Mouse (Mus musculus) forebrain, embryonic 11.5 days (tissue): ENCODE results near the gene Bicral. TPM values are rescaled to one million over a fixed set of nuclear protein-coding genes. Genes with fewer than 3 reads are reported as not detected.
A peak's percentile ranks its signal among the peaks of the same experiment; 100 is the strongest.

Source experiments
- ATAC-seq: fragments of 200-750 bp; cut with Nextera tagmentation; replicated peaks from 2 replicates; pipeline ENCODE4 v1.8.0; 2017; ENCODE audit warnings: moderate TSS enrichment; ENCODE audit not compliant: low FRiP score
- DNase-seq: peaks from one replicate; pipeline ENCODE4 v3.0.0-alpha.2; 2017; ENCODE audit warnings: low spot score
- H3K27ac ChIP-seq: fragments of 300-500 bp; sonication (generic); 2 replicates; pipeline ENCODE4 v1.5.1; 2014; ENCODE audit warnings: low read depth, low read length
- H3K27me3 ChIP-seq: fragments of 300-500 bp; sonication (generic); 2 replicates; pipeline ENCODE4 v1.6.1; 2014; ENCODE audit warnings: mild to moderate bottlenecking, low read length, mixed read lengths; ENCODE audit not compliant: control insufficient read depth, insufficient read depth
- H3K36me3 ChIP-seq: fragments of 300-500 bp; sonication (generic); 2 replicates; pipeline ENCODE4 v1.6.1; 2014; ENCODE audit warnings: mild to moderate bottlenecking, low read length, moderate library complexity, mixed read lengths; ENCODE audit not compliant: control insufficient read depth, insufficient read depth
- H3K4me1 ChIP-seq: fragments of 300-500 bp; sonication (generic); replicated peaks from 2 replicates; pipeline ENCODE4 v1.6.1; 2014; ENCODE audit warnings: low read length, mixed read lengths; ENCODE audit not compliant: control insufficient read depth, insufficient read depth
- H3K4me2 ChIP-seq: fragments of 300-500 bp; sonication (generic); 2 replicates; pipeline ENCODE4 v1.6.1; 2014; ENCODE audit warnings: low read depth, mild to moderate bottlenecking, low read length, moderate library complexity, mixed read lengths; ENCODE audit not compliant: severe bottlenecking
- H3K4me3 ChIP-seq: fragments of 300-500 bp; sonication (generic); 2 replicates; pipeline ENCODE4 v1.5.1; 2014; ENCODE audit warnings: low read depth, low read length
- H3K9ac ChIP-seq: fragments of 300-500 bp; sonication (generic); 2 replicates; pipeline ENCODE4 v1.6.1; 2014; ENCODE audit warnings: low read length
- H3K9me3 ChIP-seq: fragments of 300-500 bp; sonication (generic); 2 replicates; pipeline ENCODE4 v1.6.1; 2016; ENCODE audit warnings: low read length, mixed read lengths; ENCODE audit not compliant: control insufficient read depth
- WGBS: fragments of 180-500 bp; shearing (Covaris S2); extraction: QIAGEN DNeasy Blood & Tissue Kit; methylation state at CpG from one replicate; pipeline ENCODE4 v1.1.7; 2014; 5-methylcytosine and 5-hydroxymethylcytosine counted together
- polyA plus RNA-seq: library from polyadenylated mRNA; unstranded; fragments of >200 nt; fragmentation: Nextera tagmentation; extraction: Ambion mirVana; gene quantifications from 2 replicates; pipeline ENCODE4 v1.2.1, GENCODE M21; 2014

Bicral gene
- polyA plus RNA-seq, 1 experiment from 2014 or later = 7.2 TPM

DNA sequence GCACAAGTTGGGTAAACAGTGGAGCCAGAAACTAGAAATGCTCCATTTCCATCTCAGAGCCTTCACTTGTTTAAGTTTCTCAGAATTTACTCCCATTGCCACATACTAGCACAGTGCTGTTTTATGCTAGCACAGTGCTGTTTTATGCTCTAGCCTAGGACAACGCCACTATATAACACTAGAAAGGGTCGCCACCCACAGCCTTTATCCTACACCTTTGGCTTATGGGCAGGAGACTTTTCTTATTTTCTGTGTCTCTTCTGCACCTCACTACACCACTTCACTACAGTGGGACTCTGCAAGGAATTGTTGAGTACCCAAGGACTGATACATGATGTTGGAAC, 75.1 kb downstream of the Bicral start:
- Histone ChIP-seq H3K36me3 (peaks cover 16% of the 10 kb centered on the region), H3K9ac (no peak overlapping the region), H3K4me1 (0 out of 2 replicates have a peak, but pooled peaks cover 2% of the 10 kb centered on the region), H3K27me3 (no peaks in the 10 kb centered on the region), H3K9me3 (no peaks in the 10 kb centered on the region), H3K4me3 (peak overlapping the region; percentile 63), H3K4me2 (peak overlapping the region; percentile 42; the same call in 1 of the 2 replicates), H3K27ac (no peak overlapping the region)
- ATAC-seq (peak; percentile 54), DNase-seq (no peak)
- 84% methylated on average over 2 of the region's 2 CpGs for WGBS

DNA sequence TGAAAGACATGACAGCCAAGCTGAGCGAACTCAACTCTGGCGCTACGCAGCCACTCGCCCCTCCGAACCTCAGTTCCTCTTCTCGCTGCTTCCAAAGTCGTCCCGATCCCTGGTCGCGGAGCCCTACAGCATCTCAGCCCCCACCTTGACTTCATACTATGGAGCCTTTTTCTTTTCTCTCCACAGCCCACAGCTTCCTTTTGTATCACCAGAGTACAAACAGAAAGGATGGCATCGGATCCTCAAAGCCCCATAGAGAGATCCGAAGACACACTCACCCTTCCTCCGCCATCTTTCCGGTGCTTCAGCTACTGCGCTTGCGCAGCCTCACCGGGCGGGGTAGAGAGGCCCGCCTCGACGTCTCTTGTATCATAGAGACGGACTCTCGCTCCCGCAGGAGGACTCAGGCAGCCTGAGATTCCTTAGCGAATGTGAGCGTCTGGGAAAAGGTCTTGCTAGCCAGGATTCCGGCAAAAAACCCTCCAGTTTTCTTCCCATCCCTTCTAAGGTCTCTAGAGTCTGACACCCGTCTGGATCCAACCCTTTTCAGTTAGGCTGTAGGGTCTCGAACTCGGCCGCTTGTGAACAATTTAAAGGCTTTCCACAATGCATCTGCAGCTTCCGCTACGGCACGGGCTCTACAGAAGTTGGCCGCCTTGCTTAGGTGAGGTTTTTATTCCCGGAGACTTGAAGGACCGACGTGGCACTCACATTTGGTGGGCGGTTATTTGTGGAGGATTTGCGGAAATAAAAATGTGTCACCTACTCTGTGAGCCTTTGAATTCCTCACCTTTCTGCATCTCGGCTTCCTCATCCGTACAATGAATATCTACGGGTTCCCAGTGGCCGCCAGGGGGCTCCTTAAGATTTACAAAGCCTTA, 75.7 kb downstream of the Bicral start, which contains the start of gene Rpl7l1:
Rpl7l1 (minus strand) TSS at position 332 of the 881 bp plus-strand sequence.
- H3K27ac ChIP-seq = peak within 1 kb of the TSS; percentile 68
- H3K4me3 ChIP-seq = peak within 1 kb of the TSS; percentile 63
- ATAC-seq (peak; percentile 94), DNase-seq (peak; percentile 94)
- peak within 1 kb of the TSS; percentile 59 for H3K4me2 ChIP-seq
- peak within 1 kb of the TSS; percentile 74 for H3K9ac ChIP-seq
- peaks cover 22% of the 10 kb centered on the region for H3K36me3 ChIP-seq
- 1% methylated on average over 44 of the region's 44 CpGs for WGBS
- H3K27me3 ChIP-seq = no peaks in the 10 kb centered on the region
- H3K4me1 ChIP-seq = 0 out of 2 replicates have a peak, but pooled peaks cover 2% of the 10 kb centered on the region
- H3K9me3 ChIP-seq = no peaks in the 10 kb centered on the region

DNA sequence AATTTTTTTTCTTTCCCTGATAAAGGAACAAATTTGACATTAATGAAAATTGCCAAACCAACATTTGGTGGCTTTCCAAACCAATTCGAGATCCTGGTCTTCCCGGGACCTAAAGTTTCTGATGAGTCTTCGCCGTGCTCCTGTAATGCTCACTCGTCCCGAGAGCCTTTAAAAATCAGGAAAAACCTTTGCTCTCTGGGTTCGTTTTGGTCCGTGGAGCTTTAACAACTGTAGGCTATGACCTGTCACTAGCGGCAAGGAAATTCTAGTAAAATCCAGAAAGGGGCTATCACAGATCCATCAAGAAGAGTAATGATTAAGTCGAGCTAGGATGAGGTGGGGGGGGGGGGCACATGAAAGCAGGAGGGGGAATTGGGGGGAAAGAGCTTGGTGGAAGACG, 76.4 kb downstream of the Bicral start:
- Histone ChIP-seq H3K27ac (peak overlapping the region; percentile 68), H3K4me1 (0 out of 2 replicates have a peak, but pooled peaks cover 2% of the 10 kb centered on the region), H3K4me2 (peak overlapping the region; percentile 59), H3K27me3 (no peaks in the 10 kb centered on the region), H3K36me3 (peaks cover 27% of the 10 kb centered on the region), H3K9ac (peak overlapping the region; percentile 74), H3K4me3 (peak overlapping the region; percentile 63), H3K9me3 (no peaks in the 10 kb centered on the region)
- DNase-seq (no peak), ATAC-seq (no peak; the same call in 1 of the 2 replicates)
- WGBS = 9% methylated on average over 11 of the region's 11 CpGs

DNA sequence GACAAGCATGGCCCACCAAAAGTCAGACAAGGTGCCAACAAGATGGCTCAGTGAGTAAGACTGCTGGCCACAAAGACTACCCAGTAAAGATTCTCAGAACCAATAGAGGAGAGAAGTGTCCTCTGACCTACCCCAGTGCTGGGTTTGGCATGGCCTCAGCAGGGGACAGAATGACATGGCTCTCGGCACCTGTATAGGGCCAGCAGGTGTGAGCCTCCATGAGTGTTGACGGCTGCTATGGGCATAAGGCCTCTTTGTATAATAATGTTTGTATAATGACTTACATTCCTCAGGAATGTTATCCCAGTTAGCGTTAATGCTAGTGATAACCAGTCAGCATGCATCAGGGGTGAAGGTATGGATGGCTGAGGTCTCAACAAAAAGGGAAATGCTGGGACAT, 82.2 kb downstream of the Bicral start:
- no peak overlapping the region for H3K4me2 ChIP-seq
- DNase-seq (no peak), ATAC-seq (no peak)
- peaks cover 32% of the 10 kb centered on the region for H3K36me3 ChIP-seq
- H3K27ac ChIP-seq = no peak overlapping the region
- H3K4me1 ChIP-seq = peaks cover 8% of the 10 kb centered on the region; the same call in 1 of the 2 replicates
- H3K9ac ChIP-seq = no peak overlapping the region
- no peak overlapping the region for H3K4me3 ChIP-seq
- WGBS = 87% methylated on average over 3 of the region's 3 CpGs
- no peaks in the 10 kb centered on the region for H3K27me3 ChIP-seq
- H3K9me3 ChIP-seq = no peaks in the 10 kb centered on the region

DNA sequence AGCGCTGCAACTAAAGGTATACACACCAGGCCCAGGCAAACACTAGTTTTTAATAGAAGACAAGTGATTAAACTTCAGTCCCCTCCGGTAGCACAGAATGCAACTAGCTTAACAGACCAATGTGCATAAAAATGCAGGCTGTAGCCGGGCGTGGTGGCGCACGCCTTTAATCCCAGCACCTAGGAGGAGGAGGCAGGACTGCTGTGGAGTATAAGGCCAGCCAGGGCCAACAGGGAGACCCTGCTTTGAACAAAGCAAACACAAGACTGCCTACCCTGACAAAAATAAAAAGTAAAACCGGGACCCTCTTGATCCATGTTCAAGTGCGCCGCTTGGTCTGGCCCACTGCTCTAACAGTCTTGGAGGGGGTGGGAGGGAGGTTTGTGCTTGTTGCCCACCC, 83.2 kb downstream of the Bicral start:
- peaks cover 27% of the 10 kb centered on the region for H3K36me3 ChIP-seq
- no peaks in the 10 kb centered on the region for H3K27me3 ChIP-seq
- H3K9ac ChIP-seq = no peak overlapping the region
- no peak overlapping the region for H3K4me2 ChIP-seq
- no peak for ATAC-seq
- DNase-seq = no peak
- no peak overlapping the region for H3K4me3 ChIP-seq
- no peak overlapping the region for H3K27ac ChIP-seq
- no peaks in the 10 kb centered on the region for H3K9me3 ChIP-seq
- 93% methylated on average over 9 of the region's 9 CpGs for WGBS
- H3K4me1 ChIP-seq = peaks cover 7% of the 10 kb centered on the region; the same call in 1 of the 2 replicates

DNA sequence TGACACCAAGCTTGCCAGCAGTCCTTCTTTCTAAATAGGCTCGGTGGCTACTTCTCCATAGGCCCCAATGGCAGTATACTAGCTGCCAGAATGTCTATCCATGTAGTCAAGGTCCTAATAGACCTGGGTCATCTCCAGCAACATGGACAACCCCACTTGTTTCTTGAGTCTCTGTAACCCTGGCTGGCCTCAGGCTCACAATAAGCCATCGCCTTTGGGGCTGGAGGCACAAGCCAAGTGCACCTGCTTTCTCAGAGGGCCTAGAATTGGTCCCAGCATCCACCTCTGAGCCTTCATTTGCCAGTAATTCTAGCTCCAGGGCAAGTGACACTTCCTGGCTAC, 84.2 kb downstream of the Bicral start:
- 43% methylated on average over 2 of the region's 2 CpGs for WGBS
- Histone ChIP-seq H3K4me3 (no peak overlapping the region), H3K9ac (no peak overlapping the region), H3K27ac (no peak overlapping the region), H3K4me2 (no peak overlapping the region), H3K9me3 (no peaks in the 10 kb centered on the region), H3K27me3 (no peaks in the 10 kb centered on the region), H3K36me3 (peaks cover 23% of the 10 kb centered on the region), H3K4me1 (peaks cover 7% of the 10 kb centered on the region; the same call in 1 of the 2 replicates)
- ATAC-seq (no peak), DNase-seq (no peak)

DNA sequence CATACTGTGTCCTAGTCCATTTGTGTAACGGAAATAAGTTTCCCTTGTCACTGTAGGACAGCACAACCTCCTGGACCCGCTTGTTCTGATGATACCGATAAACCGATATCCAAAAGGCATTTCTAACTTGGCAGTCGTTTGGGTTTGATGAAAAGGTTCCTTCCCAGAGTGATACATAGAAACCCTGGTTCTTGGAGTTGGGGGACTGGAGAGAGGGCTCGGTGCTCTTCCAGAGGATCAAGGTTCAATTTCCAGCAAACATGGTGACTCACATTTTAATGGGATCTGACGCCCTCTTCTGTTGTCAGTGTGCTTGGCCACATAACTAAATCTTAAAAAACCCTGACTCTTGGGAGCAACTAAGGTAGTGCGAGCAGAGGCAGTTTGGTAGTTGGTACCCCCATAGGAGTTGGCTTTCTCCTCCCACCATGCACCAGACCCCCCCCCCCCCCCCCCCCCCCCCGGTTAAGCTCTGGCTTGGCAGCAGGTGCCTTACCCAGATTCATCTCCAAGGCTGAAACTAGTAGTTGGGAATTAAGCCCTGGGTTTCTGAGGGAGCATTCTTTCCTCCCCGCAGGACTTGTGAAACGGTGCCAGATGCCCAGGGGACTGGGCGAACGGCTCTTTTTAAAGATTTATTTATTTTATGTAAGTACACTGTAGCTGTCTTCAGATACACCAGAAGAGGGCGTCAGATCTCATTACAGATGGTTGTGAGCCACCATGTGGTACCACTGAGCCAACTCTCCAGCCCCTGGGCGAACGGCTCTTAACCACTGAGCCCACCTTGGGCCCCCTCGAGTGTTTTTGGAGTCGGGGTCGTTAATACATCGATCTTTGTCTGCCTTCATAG, 84.8 kb downstream of the Bicral start:
- 9% methylated on average over 19 of the region's 20 CpGs for WGBS
- peak overlapping the region; percentile 88 for H3K4me3 ChIP-seq

More for the DNA sequence above, 84.8 kb downstream of the Bicral start:
- peak overlapping the region; percentile 82 for H3K9ac ChIP-seq
- ATAC-seq (peak; percentile 23; the same call in 1 of the 2 replicates), DNase-seq (peak; percentile 52)
- H3K4me2 ChIP-seq = peak overlapping the region; percentile 70
- no peak overlapping the region; the same call in 1 of the 2 replicates for H3K27ac ChIP-seq
- peaks cover 19% of the 10 kb centered on the region for H3K36me3 ChIP-seq
- H3K4me1 ChIP-seq = peaks cover 7% of the 10 kb centered on the region; the same call in 1 of the 2 replicates
- H3K27me3 ChIP-seq = no peaks in the 10 kb centered on the region
- no peaks in the 10 kb centered on the region for H3K9me3 ChIP-seq
